Mouse (Mus musculus) lung, embryonic 14.5 days (tissue): ENCODE data around the gene Mrpl18. TPM values are rescaled to one million over a fixed set of nuclear protein-coding genes. Genes with fewer than 3 reads are reported as not detected.
A peak's percentile ranks its signal among the peaks of the same experiment; 100 is the strongest.
"Not testable (repeated sequence)": the region's sequence is repeated elsewhere in the genome, so short reads cannot be mapped to it uniquely, and the experiment has no call there.

Experiments used
- ATAC-seq: fragments of 200-750 bp; cut with Nextera tagmentation; 2 replicates; pipeline ENCODE4 v1.8.0; 2017; ENCODE audit warnings: mild to moderate bottlenecking, moderate TSS enrichment, moderate library complexity; ENCODE audit not compliant: insufficient read depth
- DNase-seq: peaks from one replicate; pipeline ENCODE4 v3.0.0-alpha.2; 2015
- H3K27ac ChIP-seq: fragments of 300-500 bp; sonication (generic); 2 replicates; pipeline ENCODE4 v1.5.1; 2014; ENCODE audit warnings: low read depth, mild to moderate bottlenecking, moderate library complexity
- H3K27me3 ChIP-seq: fragments of 300-500 bp; sonication (generic); 2 replicates; pipeline ENCODE4 v1.6.1; 2014; ENCODE audit warnings: low read length, control low read depth; ENCODE audit not compliant: insufficient read depth
- H3K36me3 ChIP-seq: fragments of 300-500 bp; sonication (generic); 2 replicates; pipeline ENCODE4 v1.6.1; 2014; ENCODE audit warnings: control low read depth; ENCODE audit not compliant: insufficient read depth
- H3K4me1 ChIP-seq: fragments of 300-500 bp; sonication (generic); 2 replicates; pipeline ENCODE4 v1.6.1; 2014; ENCODE audit warnings: antibody characterized with exemption, control low read depth; ENCODE audit not compliant: insufficient read depth
- H3K4me2 ChIP-seq: fragments of 300-500 bp; sonication (generic); 2 replicates; pipeline ENCODE4 v1.6.1; 2014; ENCODE audit warnings: mild to moderate bottlenecking
- H3K4me3 ChIP-seq: fragments of 300-500 bp; sonication (generic); 2 replicates; pipeline ENCODE4 v1.5.1; 2014; ENCODE audit warnings: low read depth, low read length
- H3K9ac ChIP-seq: fragments of 300-500 bp; sonication (generic); 2 replicates; pipeline ENCODE4 v1.6.1; 2014
- H3K9me3 ChIP-seq: fragments of 300-500 bp; sonication (generic); 2 replicates; pipeline ENCODE4 v1.6.1; 2016; ENCODE audit warnings: low read depth, low read length, control low read depth
- CTCF ChIP-seq: IDR thresholded peaks from 2 replicates; pipeline ENCODE4 v1.5.1; 2016; ENCODE audit warnings: antibody characterized with exemption, low read depth
- WGBS: fragments of 180-500 bp; shearing (Covaris S2); extraction: QIAGEN DNeasy Blood & Tissue Kit; methylation state at CpG from one replicate; pipeline ENCODE4 v1.1.7; 2014; 5-methylcytosine and 5-hydroxymethylcytosine counted together
- polyA plus RNA-seq: library from polyadenylated mRNA; unstranded; fragments of >200 nt; fragmentation: Nextera tagmentation; extraction: Ambion mirVana; gene quantifications from 2 replicates; pipeline ENCODE4 v1.2.1, GENCODE M21; 2014

The Mrpl18 gene
- polyA plus RNA-seq, 1 experiment from 2014 or later, result 150 TPM

GRCm38 (mm10) chr17:12906436-12906835 is 9.7 kb downstream of the Mrpl18 start:
- H3K27me3 ChIP-seq, result no peaks in the 10 kb centered on the region
- no peak for DNase-seq
- H3K4me3 ChIP-seq, result no peak overlapping the region
- no peak overlapping the region for H3K27ac ChIP-seq
- no peaks in the 10 kb centered on the region for H3K9me3 ChIP-seq
- WGBS, result 90% methylated on average over 9 of the region's 9 CpGs
- no peak for TF ChIP-seq CTCF
- H3K36me3 ChIP-seq, result peaks cover 19% of the 10 kb centered on the region
- no peak for ATAC-seq
- no peak overlapping the region for H3K9ac ChIP-seq
- H3K4me1 ChIP-seq, result no peaks in the 10 kb centered on the region
- H3K4me2 ChIP-seq, result no peak overlapping the region

GRCm38 (mm10) chr17:12905810-12906209 is 10.3 kb downstream of the Mrpl18 start:
- H3K4me2 ChIP-seq, result no peak overlapping the region
- ATAC-seq (no peak), DNase-seq (no peak)
- H3K4me3 ChIP-seq, result no peak overlapping the region
- no peaks in the 10 kb centered on the region for H3K9me3 ChIP-seq
- TF ChIP-seq CTCF, result no peak
- H3K9ac ChIP-seq, result no peak overlapping the region
- no peak overlapping the region for H3K27ac ChIP-seq
- WGBS, result 76% methylated on average over 4 of the region's 4 CpGs
- H3K4me1 ChIP-seq, result no peaks in the 10 kb centered on the region
- H3K27me3 ChIP-seq, result no peaks in the 10 kb centered on the region
- peaks cover 13% of the 10 kb centered on the region for H3K36me3 ChIP-seq

- ATAC-seq (no peak), DNase-seq (no peak)
- no peak overlapping the region for H3K4me3 ChIP-seq
- no peak for TF ChIP-seq CTCF
- H3K9me3 ChIP-seq, result no peaks in the 10 kb centered on the region
- no peaks in the 10 kb centered on the region for H3K27me3 ChIP-seq
- H3K36me3 ChIP-seq, result 0 out of 2 replicates have a peak, but pooled peaks cover 10% of the 10 kb centered on the region
- no peak overlapping the region for H3K4me2 ChIP-seq
- H3K4me1 ChIP-seq, result no peaks in the 10 kb centered on the region
- no peak overlapping the region for H3K9ac ChIP-seq
- WGBS, result 88% methylated on average over 1 of the region's 1 CpGs
- no peak overlapping the region for H3K27ac ChIP-seq
Observed at GRCm38 (mm10) chr17:12904349-12904748, 11.8 kb downstream of the Mrpl18 start.

- Histone ChIP-seq H3K9ac (no peak overlapping the region), H3K4me2 (no peak overlapping the region), H3K36me3 (0 out of 2 replicates have a peak, but pooled peaks cover 10% of the 10 kb centered on the region), H3K27me3 (no peaks in the 10 kb centered on the region), H3K4me3 (no peak overlapping the region), H3K4me1 (no peaks in the 10 kb centered on the region), H3K9me3 (no peaks in the 10 kb centered on the region), H3K27ac (peak overlapping the region; percentile 61)
- 49% methylated on average over 11 of the region's 12 CpGs for WGBS
- ATAC-seq (peak; percentile 57), DNase-seq (peak; percentile 47)
- TF ChIP-seq CTCF, result no peak
Observed at GRCm38 (mm10) chr17:12903372-12904333, 12.5 kb downstream of the Mrpl18 start.

GRCm38 (mm10) chr17:12902291-12902690 is 13.9 kb downstream of the Mrpl18 start:
- no peak for DNase-seq
- 89% methylated on average over 6 of the region's 6 CpGs for WGBS
- Histone ChIP-seq H3K9ac (no peak overlapping the region), H3K36me3 (0 out of 2 replicates have a peak, but pooled peaks cover 10% of the 10 kb centered on the region), H3K4me2 (no peak overlapping the region), H3K4me3 (no peak overlapping the region), H3K9me3 (no peaks in the 10 kb centered on the region), H3K27ac (0 out of 2 replicates have a peak overlapping the region, but pooled peaks have one; percentile 6), H3K27me3 (no peaks in the 10 kb centered on the region), H3K4me1 (no peaks in the 10 kb centered on the region)
- TF ChIP-seq CTCF, result no peak
- ATAC-seq, result no peak

GRCm38 (mm10) chr17:12898607-12899006 is 17.5 kb downstream of the Mrpl18 start:
- WGBS, result 35% methylated on average over 2 of the region's 2 CpGs
- peak overlapping the region; percentile 50; the same call in 1 of the 2 replicates for H3K27ac ChIP-seq
- H3K9me3 ChIP-seq, H3K27me3 ChIP-seq, H3K4me3 ChIP-seq, H3K4me2 ChIP-seq, H3K9ac ChIP-seq, H3K4me1 ChIP-seq, H3K36me3 ChIP-seq, ATAC-seq: not testable (repeated sequence)
- DNase-seq, result peak; percentile 13

GRCm38 (mm10) chr17:12897674-12898073 is 18.5 kb downstream of the Mrpl18 start:
- no peak for TF ChIP-seq CTCF
- Histone ChIP-seq H3K4me3 (no peak overlapping the region), H3K4me2 (no peak overlapping the region), H3K36me3 (0 out of 2 replicates have a peak, but pooled peaks cover 4% of the 10 kb centered on the region), H3K9me3 (no peaks in the 10 kb centered on the region), H3K27me3 (no peaks in the 10 kb centered on the region), H3K27ac (no peak overlapping the region; the same call in 1 of the 2 replicates), H3K4me1 (no peaks in the 10 kb centered on the region), H3K9ac (no peak overlapping the region)
- ATAC-seq (no peak), DNase-seq (no peak)
- 89% methylated on average over 5 of the region's 5 CpGs for WGBS
